Mouse (Mus musculus) lung, adult 2 months (tissue): Measurements from ENCODE around the gene Rapgef3.

Experiments
- CTCF ChIP-seq: fragments of 200-500 bp; IDR thresholded peaks from 2 replicates; pipeline ENCODE4 v1.5.1; 2011; ENCODE audit warnings: mild to moderate bottlenecking, low read length, control low read depth; ENCODE audit not compliant: insufficient read depth
- POLR2A ChIP-seq: fragments of 200-500 bp; IDR thresholded peaks from 2 replicates; pipeline ENCODE4 v1.6.1; 2011; ENCODE audit warnings: low read depth, mild to moderate bottlenecking, control low read depth, low read length, borderline replicate concordance; ENCODE audit errors: extremely low read depth

GRCm38 (mm10) chr15:97815254-97815653, 47.5 kb upstream of the Rapgef3 start:
- TF ChIP-seq CTCF = no peak
- no peak for TF ChIP-seq POLR2A
